Mouse (Mus musculus): ENCODE results near the gene Med12l.
"Not testable (repeated sequence)": the region's sequence is repeated elsewhere in the genome, so short reads cannot be mapped to it uniquely, and the experiment has no call there.

Gene Med12l

GRCm38 (mm10) chr3:59138946-59139468 is 133.4 kb downstream of the Med12l start:
- no peak for DNase-seq (ENCODE audit: low spot score in 2 of 2)

- DNase-seq (ENCODE audit: low spot score in 2 of 2) = no peak
Observed at GRCm38 (mm10) chr3:59139651-59140051, 134.0 kb downstream of the Med12l start.

- DNase-seq (ENCODE audit: low spot score in 2 of 2) = no peak
Observed at GRCm38 (mm10) chr3:59140115-59140514, 134.5 kb downstream of the Med12l start.

- DNase-seq (ENCODE audit: low spot score in 2 of 2) = not testable (repeated sequence)
Observed at GRCm38 (mm10) chr3:59140941-59141340, 135.3 kb downstream of the Med12l start.

- DNase-seq (ENCODE audit: low spot score in 2 of 2) = no peak
Observed at GRCm38 (mm10) chr3:59141507-59142305, 136.1 kb downstream of the Med12l start.

GRCm38 (mm10) chr3:59145194-59145593 is 139.6 kb downstream of the Med12l start:
- no peak for DNase-seq (ENCODE audit: low spot score in 2 of 2)

- no peak for DNase-seq (ENCODE audit: low spot score in 2 of 2)
Observed at GRCm38 (mm10) chr3:59149646-59150045, 144.0 kb downstream of the Med12l start.

- DNase-seq (ENCODE audit: low spot score in 2 of 2) = no peak
Observed at GRCm38 (mm10) chr3:59150624-59151023, 145.0 kb downstream of the Med12l start.

- no peak for DNase-seq (ENCODE audit: low spot score in 2 of 2)
Observed at GRCm38 (mm10) chr3:59153424-59153823, 147.8 kb downstream of the Med12l start, which contains the start of gene P2ry14. TSS of gene P2ry14 (minus strand) at chr3:59153618.

GRCm38 (mm10) chr3:59154888-59155287 is 149.3 kb downstream of the Med12l start:
- DNase-seq (ENCODE audit: low spot score in 2 of 2) = no peak

- no peak for DNase-seq (ENCODE audit: low spot score in 2 of 2)
Observed at GRCm38 (mm10) chr3:59155404-59155803, 149.8 kb downstream of the Med12l start.

- no peak for DNase-seq (ENCODE audit: low spot score in 2 of 2)
Observed at GRCm38 (mm10) chr3:59157048-59157447, 151.4 kb downstream of the Med12l start.

- DNase-seq (ENCODE audit: low spot score in 2 of 2) = no peak
Observed at GRCm38 (mm10) chr3:59160465-59160864, 154.8 kb downstream of the Med12l start.

- DNase-seq (ENCODE audit: low spot score in 2 of 2) = no peak
Observed at GRCm38 (mm10) chr3:59167417-59168054, 161.9 kb downstream of the Med12l start.

GRCm38 (mm10) chr3:59168476-59168875 is 162.9 kb downstream of the Med12l start:
- no peak for DNase-seq (ENCODE audit: low spot score in 2 of 2)

GRCm38 (mm10) chr3:59169215-59169614 is 163.6 kb downstream of the Med12l start:
- no peak for DNase-seq (ENCODE audit: low spot score in 2 of 2)

- DNase-seq (ENCODE audit: low spot score in 2 of 2) = no peak
Observed at GRCm38 (mm10) chr3:59169921-59170627, 164.4 kb downstream of the Med12l start.

GRCm38 (mm10) chr3:59174426-59175154 is 169.0 kb downstream of the Med12l start:
- DNase-seq (ENCODE audit: low spot score in 2 of 2) = peak in 1 of 2 experiments; percentile 15

- peak in 1 of 2 experiments; percentile 33 for DNase-seq (ENCODE audit: low spot score in 2 of 2)
Observed at GRCm38 (mm10) chr3:59175234-59175633, 169.6 kb downstream of the Med12l start.

- no peak for DNase-seq (ENCODE audit: low spot score in 2 of 2)
Observed at GRCm38 (mm10) chr3:59176871-59177270, 171.2 kb downstream of the Med12l start.

- no peak for DNase-seq (ENCODE audit: low spot score in 2 of 2)
Observed at GRCm38 (mm10) chr3:59181134-59181533, 175.5 kb downstream of the Med12l start.

All from spleen, postnatal 14 days (tissue).